Mouse (Mus musculus) heart, adult 2 months (tissue): Measurements from ENCODE around the gene Ager. TPM values are rescaled to one million over a fixed set of nuclear protein-coding genes. Genes with fewer than 3 reads are reported as not detected.

Source experiments
- DNase-seq, 2 experiments: peaks; one replicate each; pipeline ENCODE4 v3.0.0; 2021
- H3K27ac ChIP-seq: fragments of 200-600 bp; 2 replicates; pipeline ENCODE4 v1.8.1; 2022
- H3K27me3 ChIP-seq: fragments of 200-500 bp; 2 replicates; pipeline ENCODE4 v1.6.1; 2012; ENCODE audit warnings: mild to moderate bottlenecking, low read length, inconsistent platforms, mixed read lengths; ENCODE audit not compliant: control insufficient read depth, insufficient read depth
- H3K36me3 ChIP-seq: fragments of 200-500 bp; 2 replicates; pipeline ENCODE4 v1.6.1; 2012; ENCODE audit warnings: low read length, inconsistent platforms; ENCODE audit not compliant: control insufficient read depth, insufficient read depth
- H3K4me1 ChIP-seq: fragments of 200-500 bp; 2 replicates; pipeline ENCODE4 v1.6.1; 2011; ENCODE audit warnings: low read length; ENCODE audit not compliant: control insufficient read depth, insufficient read depth
- H3K4me3 ChIP-seq: fragments of 200-600 bp; 2 replicates; pipeline ENCODE4 v1.8.1; 2022
- H3K79me2 ChIP-seq: fragments of 200-500 bp; replicated peaks from 2 replicates; pipeline ENCODE4 v1.6.1; 2012; ENCODE audit warnings: mild to moderate bottlenecking, inconsistent platforms, low read length, moderate library complexity, mixed read lengths; ENCODE audit not compliant: control insufficient read depth, insufficient read depth
- H3K9ac ChIP-seq: fragments of 200-500 bp; 2 replicates; pipeline ENCODE4 v1.6.1; 2012; ENCODE audit warnings: low read depth, mild to moderate bottlenecking, control low read depth, inconsistent platforms, low read length, mixed read lengths
- CTCF ChIP-seq: fragments of 200-600 bp; IDR thresholded peaks from 2 replicates; pipeline ENCODE4 v1.8.1; 2022; ENCODE audit warnings: antibody characterized with exemption, mild to moderate bottlenecking, moderate library complexity
- EP300 ChIP-seq: fragments of 200-500 bp; IDR thresholded peaks from 2 replicates; pipeline ENCODE4 v1.6.1; 2011; ENCODE audit warnings: low read depth, low read length, control low read depth; ENCODE audit not compliant: insufficient read depth
- POLR2A ChIP-seq: fragments of 200-500 bp; IDR thresholded peaks from 2 replicates; pipeline ENCODE4 v1.6.1; 2011; ENCODE audit warnings: mild to moderate bottlenecking, low read depth, low read length, control low read depth; ENCODE audit not compliant: insufficient read depth
- WGBS: fragments of 180-500 bp; shearing (Covaris S2); methylation state at CpG from one replicate; pipeline ENCODE4 v1.1.7; 2018; 5-methylcytosine and 5-hydroxymethylcytosine counted together
- intact Hi-C: fragments of 180-260 bp; cut with DNase I; formaldehyde crosslinking; loops from one replicate; pipeline ENCODE4 v1.15.1; 2025
- polyA plus RNA-seq: library from polyadenylated mRNA; depleted of rRNA; stranded (reverse); fragments of >200 nt; gene quantifications from 2 replicates; pipeline ENCODE4 v1.2.3, GENCODE M21; 2012
- total RNA-seq, 2 experiments: library from RNA; stranded (reverse); gene quantifications; 2 replicates each; pipeline ENCODE4 v1.2.3; 2021

Ager gene
- total and polyA plus RNA-seq, 3 experiments = 0.14 to 2.2 (median 0.18) TPM

GRCm38 (mm10) chr17:34572361-34572760, 25.3 kb upstream of the Ager start:
- H3K9ac ChIP-seq = no peak overlapping the region
- TF ChIP-seq POLR2A = no peak
- intact Hi-C loops = loop anchor here (2.0 kb wide), 1 partner anchor 46 kb away; no protein-coding TSS in a partner anchor
- no peak overlapping the region for H3K4me3 ChIP-seq
- no peaks in the 10 kb centered on the region for H3K36me3 ChIP-seq
- no peaks in the 10 kb centered on the region for H3K27me3 ChIP-seq
- no peak overlapping the region for H3K27ac ChIP-seq
- no peaks in the 10 kb centered on the region for H3K4me1 ChIP-seq
- WGBS = 48% methylated on average over 15 of the region's 15 CpGs
- no peaks in the 10 kb centered on the region for H3K79me2 ChIP-seq
- DNase-seq = no peak

- H3K27ac ChIP-seq = no peak overlapping the region
- no peak overlapping the region for H3K4me3 ChIP-seq
- no peak for TF ChIP-seq POLR2A
- TF ChIP-seq EP300 = no peak
- no peak for TF ChIP-seq CTCF
- no peaks in the 10 kb centered on the region for H3K79me2 ChIP-seq
- WGBS = 48% methylated on average over 5 of the region's 5 CpGs
- H3K9ac ChIP-seq = no peak overlapping the region
- no peaks in the 10 kb centered on the region for H3K4me1 ChIP-seq
- intact Hi-C loops = no loop called here
- no peaks in the 10 kb centered on the region for H3K36me3 ChIP-seq
- no peak for DNase-seq
- no peaks in the 10 kb centered on the region for H3K27me3 ChIP-seq
Observed at GRCm38 (mm10) chr17:34576577-34576976, 21.1 kb upstream of the Ager start.

- H3K27me3 ChIP-seq = no peaks in the 10 kb centered on the region
- H3K36me3 ChIP-seq = no peaks in the 10 kb centered on the region
- TF ChIP-seq EP300 (no peak), CTCF (no peak), POLR2A (no peak)
- 91% methylated on average over 3 of the region's 3 CpGs for WGBS
- no peaks in the 10 kb centered on the region for H3K79me2 ChIP-seq
- DNase-seq = no peak
- H3K27ac ChIP-seq = no peak overlapping the region
- no peaks in the 10 kb centered on the region for H3K4me1 ChIP-seq
- intact Hi-C loops = no loop called here
- H3K4me3 ChIP-seq = no peak overlapping the region
- no peak overlapping the region for H3K9ac ChIP-seq
Observed at GRCm38 (mm10) chr17:34578070-34578469, 19.6 kb upstream of the Ager start.

GRCm38 (mm10) chr17:34582528-34582927, 15.1 kb upstream of the Ager start:
- H3K27me3 ChIP-seq = no peaks in the 10 kb centered on the region
- 87% methylated on average over 12 of the region's 12 CpGs for WGBS
- peaks cover 3% of the 10 kb centered on the region; the same call in 1 of the 2 replicates for H3K4me1 ChIP-seq
- TF ChIP-seq CTCF (no peak), POLR2A (no peak), EP300 (no peak)
- no peaks in the 10 kb centered on the region for H3K79me2 ChIP-seq
- H3K4me3 ChIP-seq = no peak overlapping the region
- no peak overlapping the region for H3K9ac ChIP-seq
- no peaks in the 10 kb centered on the region for H3K36me3 ChIP-seq
- H3K27ac ChIP-seq = no peak overlapping the region
- no peak for DNase-seq
- intact Hi-C loops = no loop called here

- Histone ChIP-seq H3K4me1 (peaks cover 6% of the 10 kb centered on the region), H3K4me3 (no peak overlapping the region), H3K9ac (no peak overlapping the region), H3K27ac (no peak overlapping the region), H3K36me3 (no peaks in the 10 kb centered on the region), H3K27me3 (no peaks in the 10 kb centered on the region), H3K79me2 (no peaks in the 10 kb centered on the region)
- DNase-seq = no peak
- TF ChIP-seq EP300 = no peak
- TF ChIP-seq CTCF = no peak
- no peak for TF ChIP-seq POLR2A
- WGBS = 54% methylated on average over 7 of the region's 7 CpGs
- intact Hi-C loops = no loop called here
Observed at GRCm38 (mm10) chr17:34583397-34583796, 14.3 kb upstream of the Ager start.

GRCm38 (mm10) chr17:34583819-34584218, 13.8 kb upstream of the Ager start:
- intact Hi-C loops = no loop called here
- WGBS = 87% methylated on average over 8 of the region's 8 CpGs
- no peaks in the 10 kb centered on the region for H3K36me3 ChIP-seq

GRCm38 (mm10) chr17:34585121-34585520, 12.5 kb upstream of the Ager start:
- peaks cover 12% of the 10 kb centered on the region for H3K4me1 ChIP-seq
- no peak overlapping the region for H3K27ac ChIP-seq
- H3K36me3 ChIP-seq = no peaks in the 10 kb centered on the region
- 80% methylated on average over 8 of the region's 8 CpGs for WGBS
- intact Hi-C loops = no loop called here
- DNase-seq = no peak
- H3K4me3 ChIP-seq = no peak overlapping the region
- TF ChIP-seq POLR2A = no peak
- no peak for TF ChIP-seq CTCF
- no peak for TF ChIP-seq EP300
- no peaks in the 10 kb centered on the region for H3K27me3 ChIP-seq
- no peaks in the 10 kb centered on the region for H3K79me2 ChIP-seq
- no peak overlapping the region for H3K9ac ChIP-seq

More at GRCm38 (mm10) chr17:34583819-34584218, 13.8 kb upstream of the Ager start:
- Histone ChIP-seq H3K4me1 (peaks cover 7% of the 10 kb centered on the region), H3K27ac (no peak overlapping the region), H3K9ac (no peak overlapping the region), H3K79me2 (no peaks in the 10 kb centered on the region), H3K4me3 (no peak overlapping the region), H3K27me3 (no peaks in the 10 kb centered on the region)
- no peak for DNase-seq
- TF ChIP-seq CTCF (no peak), EP300 (no peak), POLR2A (no peak)
